Mouse (Mus musculus) WW6 (cell line): ENCODE results near the gene Adipoq.
"Not testable (repeated sequence)": the region's sequence is repeated elsewhere in the genome, so short reads cannot be mapped to it uniquely, and the experiment has no call there.

ENCODE experiments used
- DNase-seq: peaks from one replicate; pipeline ENCODE4 v3.0.0-alpha.2; 2013; ENCODE audit warnings: low read depth, low spot score

The Adipoq gene

GRCm38 (mm10) chr16:23159749-23160148, 13.4 kb downstream of the Adipoq start:
- no peak for DNase-seq

- DNase-seq: no peak
These were observed 15.8 kb downstream of the Adipoq start for GRCm38 (mm10) chr16:23162116-23162515.

- no peak for DNase-seq
These were observed 18.1 kb downstream of the Adipoq start for GRCm38 (mm10) chr16:23164443-23164842.

GRCm38 (mm10) chr16:23165441-23165840, 19.1 kb downstream of the Adipoq start:
- DNase-seq: peak; percentile 42

- DNase-seq: no peak
These were observed 20.3 kb downstream of the Adipoq start for GRCm38 (mm10) chr16:23166646-23167045.

- no peak for DNase-seq
These were observed 20.7 kb downstream of the Adipoq start for GRCm38 (mm10) chr16:23167079-23167478.

- DNase-seq: no peak
These were observed 24.5 kb downstream of the Adipoq start for GRCm38 (mm10) chr16:23170813-23171212.

- DNase-seq: no peak
These were observed 27.6 kb downstream of the Adipoq start for GRCm38 (mm10) chr16:23173904-23174303.

- DNase-seq: no peak
These were observed 28.5 kb downstream of the Adipoq start for GRCm38 (mm10) chr16:23174855-23175254.

GRCm38 (mm10) chr16:23175956-23176355, 29.6 kb downstream of the Adipoq start:
- DNase-seq: no peak

GRCm38 (mm10) chr16:23177856-23178255, 31.5 kb downstream of the Adipoq start:
- no peak for DNase-seq

GRCm38 (mm10) chr16:23178796-23179195, 32.5 kb downstream of the Adipoq start:
- DNase-seq: no peak

GRCm38 (mm10) chr16:23179436-23179835, 33.1 kb downstream of the Adipoq start:
- not testable (repeated sequence) for DNase-seq

GRCm38 (mm10) chr16:23181054-23181453, 34.7 kb downstream of the Adipoq start:
- DNase-seq: no peak

- DNase-seq: no peak
These were observed 35.2 kb downstream of the Adipoq start for GRCm38 (mm10) chr16:23181487-23181886.

- DNase-seq: no peak
These were observed 35.7 kb downstream of the Adipoq start for GRCm38 (mm10) chr16:23181942-23182597.

- no peak for DNase-seq
These were observed 39.5 kb downstream of the Adipoq start for GRCm38 (mm10) chr16:23185824-23186223.

GRCm38 (mm10) chr16:23186418-23186817, 40.1 kb downstream of the Adipoq start:
- no peak for DNase-seq

GRCm38 (mm10) chr16:23187983-23188382, 41.6 kb downstream of the Adipoq start:
- no peak for DNase-seq

GRCm38 (mm10) chr16:23189612-23190011, 43.3 kb downstream of the Adipoq start:
- no peak for DNase-seq

GRCm38 (mm10) chr16:23191560-23192242, 45.4 kb downstream of the Adipoq start:
- DNase-seq: no peak

GRCm38 (mm10) chr16:23195618-23196017, 49.3 kb downstream of the Adipoq start:
- no peak for DNase-seq

- no peak for DNase-seq
These were observed 50.0 kb downstream of the Adipoq start for GRCm38 (mm10) chr16:23196296-23196695.
